Mouse (Mus musculus): Measurements from ENCODE around the gene Oca2.

Oca2 gene

GRCm38 (mm10) chr7:56239543-56239942, at the start of gene Oca2:
Gene Oca2 (plus strand): TSS chr7:56239760.
- peak; percentile 9 for DNase-seq (ENCODE audit: low spot score)

- DNase-seq (ENCODE audit: low spot score): no peak
Measured at GRCm38 (mm10) chr7:56191041-56191440, 48.5 kb upstream of the Oca2 start.

- no peak for DNase-seq (ENCODE audit: low spot score)
Measured at GRCm38 (mm10) chr7:56191661-56192060, 47.9 kb upstream of the Oca2 start.

- DNase-seq (ENCODE audit: low spot score): no peak
Measured at GRCm38 (mm10) chr7:56201483-56202218, 37.9 kb upstream of the Oca2 start.

- DNase-seq (ENCODE audit: low spot score): no peak
Measured at GRCm38 (mm10) chr7:56202843-56203242, 36.7 kb upstream of the Oca2 start.

- DNase-seq (ENCODE audit: low spot score): no peak
Measured at GRCm38 (mm10) chr7:56203286-56203685, 36.3 kb upstream of the Oca2 start.

GRCm38 (mm10) chr7:56204877-56205276, 34.7 kb upstream of the Oca2 start:
- DNase-seq (ENCODE audit: low spot score): peak; percentile 27

GRCm38 (mm10) chr7:56220811-56221210, 18.7 kb upstream of the Oca2 start:
- DNase-seq (ENCODE audit: low spot score): no peak

- peak; percentile 24 for DNase-seq (ENCODE audit: low spot score)
Measured at GRCm38 (mm10) chr7:56235794-56236423, 3.7 kb upstream of the Oca2 start.

- DNase-seq (ENCODE audit: low spot score): no peak
Measured at GRCm38 (mm10) chr7:56236617-56237016, 2.9 kb upstream of the Oca2 start.

GRCm38 (mm10) chr7:56254568-56254967, 15.0 kb downstream of the Oca2 start:
- DNase-seq (ENCODE audit: low spot score): no peak

- peak; percentile 3 for DNase-seq (ENCODE audit: low spot score)
Measured at GRCm38 (mm10) chr7:56257875-56258441, 18.4 kb downstream of the Oca2 start.

- DNase-seq (ENCODE audit: low spot score): no peak
Measured at GRCm38 (mm10) chr7:56277506-56277905, 37.9 kb downstream of the Oca2 start.

- DNase-seq (ENCODE audit: low spot score): peak; percentile 83
Measured at GRCm38 (mm10) chr7:56291468-56292115, 52.0 kb downstream of the Oca2 start.

- no peak for DNase-seq (ENCODE audit: low spot score)
Measured at GRCm38 (mm10) chr7:56304408-56304807, 64.8 kb downstream of the Oca2 start.

- DNase-seq (ENCODE audit: low spot score): no peak
Measured at GRCm38 (mm10) chr7:56314358-56314757, 74.8 kb downstream of the Oca2 start.

GRCm38 (mm10) chr7:56315630-56316529, 76.3 kb downstream of the Oca2 start:
- no peak for DNase-seq (ENCODE audit: low spot score)

GRCm38 (mm10) chr7:56327738-56328137, 88.2 kb downstream of the Oca2 start:
- peak; percentile 40 for DNase-seq (ENCODE audit: low spot score)

GRCm38 (mm10) chr7:56348528-56348927, 109.0 kb downstream of the Oca2 start:
- peak; percentile 17 for DNase-seq (ENCODE audit: low spot score)

- no peak for DNase-seq (ENCODE audit: low spot score)
Measured at GRCm38 (mm10) chr7:56356658-56357342, 117.2 kb downstream of the Oca2 start.

Data from embryo, embryonic 10.5 days (tissue).